Mouse (Mus musculus): ENCODE results near the gene Gm21746. TPM values are rescaled to one million over a fixed set of nuclear protein-coding genes. Genes with fewer than 3 reads are reported as not detected.

The Gm21746 gene
- not detected in 2 replicates for polyA plus RNA-seq (2012; ENCODE audit: low replicate concordance)

DNA sequence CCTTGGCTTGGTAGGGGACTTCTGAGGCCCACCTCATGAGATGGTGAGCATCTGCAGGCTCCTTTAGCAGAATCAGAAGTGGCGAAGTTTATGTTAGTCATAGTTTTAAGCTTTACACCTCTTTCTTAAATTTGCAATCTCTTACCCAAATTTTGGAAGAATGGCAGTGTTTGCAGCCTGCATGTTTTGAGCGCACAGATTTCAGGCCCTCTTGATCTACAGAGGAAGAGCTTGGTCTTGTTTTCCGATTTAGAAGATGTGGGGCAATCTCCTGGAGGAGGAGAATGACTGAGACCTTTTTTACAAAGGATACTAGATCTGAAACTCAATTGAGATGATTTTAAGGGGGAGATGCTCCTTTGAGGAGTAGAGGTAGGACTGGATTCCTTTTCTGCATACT lies at the start of gene Gm21746:
TSS of gene Gm21746 (minus strand) at position 101 of the 400 bp plus-strand sequence.

GRCm38 (mm10) chrY:6266798-6267197 lies 29.0 kb upstream of the Gm21746 start, which contains the start of gene Gm20873:
Gm20873 (plus strand) TSS chrY:6267098.

Other genes with a start within 250 kb of the Gm21746 start
- not detected in 2 replicates for gene Gm20873, start 29.1 kb upstream of the Gm21746 start, polyA plus RNA-seq (2012; ENCODE audit: low replicate concordance)